In genomic region chr1:53940268-53941017, GRCm38 (mm10) we compare ENCODE assay signal across 8 mouse cellular contexts.
DNase-seq lines count a peak whose midpoint lies in the region; ATAC-seq lines count a peak whose summit lies in the region.

No protein-coding gene starts in this region.

- H3K9me3 ChIP-seq in midbrain, embryonic 14.5 days (ENCODE audit: control insufficient read depth, low read length) = no peaks in the 10 kb centered on the region

- no peaks in the 10 kb centered on the region for H3K36me3 ChIP-seq in midbrain, embryonic 14.5 days (ENCODE audit: control insufficient read depth, insufficient read depth, low read length)

- WGBS in midbrain, embryonic 14.5 days = 13% methylated on average over 13 of the region's 13 CpGs

- peak; percentile 14 for DNase-seq in kidney, adult 9 months
- DNase-seq in kidney, adult 8-10 months = no peak
- peak; percentile 21 to 41 for DNase-seq in adrenal gland, postnatal 36 days
- DNase-seq in midbrain, embryonic 14.5 days = peak; percentile 49
- no peak for DNase-seq in left cerebral cortex, postnatal 10 days (ENCODE audit: extremely low spot score in 1 of 2, low spot score in 2 of 2)
- DNase-seq in gastrocnemius, postnatal 36 days = no peak

- H3K27ac ChIP-seq in midbrain, embryonic 14.5 days (replicated peaks; ENCODE audit: low read depth, low read length) = peak overlapping the region; percentile 15; the same call in 1 of the 2 replicates

- peak overlapping the region; percentile 42 for H3K4me2 ChIP-seq in midbrain, embryonic 14.5 days (ENCODE audit: low read length)

- H3K4me1 ChIP-seq in midbrain, embryonic 14.5 days (ENCODE audit: control insufficient read depth, insufficient read depth, low read length) = peaks cover 7% of the 10 kb centered on the region

- H3K9ac ChIP-seq in midbrain, embryonic 14.5 days (replicated peaks; ENCODE audit: low read length) = no peak overlapping the region

- H3K27me3 ChIP-seq in midbrain, embryonic 14.5 days (ENCODE audit: control insufficient read depth, insufficient read depth, low read length) = no peaks in the 10 kb centered on the region

- H3K4me3 ChIP-seq in midbrain, embryonic 14.5 days (replicated peaks; ENCODE audit: low read depth, low read length) = no peak overlapping the region

- peak; percentile 66 for ATAC-seq in granulocyte monocyte progenitor cell, adult 5-6 weeks (replicated peaks; ENCODE audit: poor library complexity, severe bottlenecking)
- peak; percentile 56; the same call in 1 of the 2 replicates for ATAC-seq in midbrain, embryonic 14.5 days (ENCODE audit: low FRiP score, low TSS enrichment)
- no peak for ATAC-seq in cerebellum, adult (ENCODE audit: insufficient number of reproducible peaks, low FRiP score, low TSS enrichment)

- intact Hi-C loops in left cerebral cortex, postnatal 10 days (cut with DNase I) = no loop called here
- intact Hi-C loops in gastrocnemius, postnatal 36 days (cut with DNase I) = no loop called here

Comparison
In these comparisons a context has a peak if more than half of its experiments do, and no peak if none do; other contexts are left out.
1. DNase-seq: peak in kidney, adult 9 months (single experiment), adrenal gland, postnatal 36 days (2 of 2) and midbrain, embryonic 14.5 days (single experiment); none in kidney, adult 8-10 months (0 of 2), left cerebral cortex, postnatal 10 days (0 of 2) and gastrocnemius, postnatal 36 days (0 of 2).